Mouse (Mus musculus) stomach, embryonic 16.5 days (tissue): ENCODE results near the gene Commd3. TPM values are rescaled to one million over a fixed set of nuclear protein-coding genes. Genes with fewer than 3 reads are reported as not detected.
A peak's percentile ranks its signal among the peaks of the same experiment; 100 is the strongest.

Experiments
- ATAC-seq: fragments of 200-750 bp; cut with Nextera tagmentation; 2 replicates; pipeline ENCODE4 v1.8.0; 2017; ENCODE audit warnings: moderate number of reproducible peaks, moderate TSS enrichment; ENCODE audit not compliant: insufficient read depth, low FRiP score
- H3K27ac ChIP-seq: fragments of 300-500 bp; sonication (generic); 2 replicates; pipeline ENCODE4 v1.5.1; 2014; ENCODE audit warnings: low read length
- H3K27me3 ChIP-seq: fragments of 300-500 bp; sonication (generic); 2 replicates; pipeline ENCODE4 v1.6.1; 2014; ENCODE audit warnings: low read length, control low read depth, mixed read lengths; ENCODE audit not compliant: control insufficient read depth, insufficient read depth
- H3K36me3 ChIP-seq: fragments of 300-500 bp; sonication (generic); 2 replicates; pipeline ENCODE4 v1.6.1; 2014; ENCODE audit warnings: low read length; ENCODE audit not compliant: control insufficient read depth, insufficient read depth
- H3K4me1 ChIP-seq: fragments of 300-500 bp; sonication (generic); 2 replicates; pipeline ENCODE4 v1.6.1; 2014; ENCODE audit warnings: low read length, control low read depth, mixed read lengths; ENCODE audit not compliant: control insufficient read depth, insufficient read depth
- H3K4me2 ChIP-seq: fragments of 300-500 bp; sonication (generic); 2 replicates; pipeline ENCODE4 v1.6.1; 2014; ENCODE audit warnings: low read depth, low read length, mixed read lengths
- H3K4me3 ChIP-seq: fragments of 300-500 bp; sonication (generic); replicated peaks from 2 replicates; pipeline ENCODE4 v1.5.1; 2014; ENCODE audit warnings: mild to moderate bottlenecking, low read length
- H3K9ac ChIP-seq: fragments of 300-500 bp; sonication (generic); 2 replicates; pipeline ENCODE4 v1.6.1; 2014; ENCODE audit warnings: low read length
- H3K9me3 ChIP-seq: fragments of 300-500 bp; sonication (generic); replicated peaks from 2 replicates; pipeline ENCODE4 v1.6.1; 2016; ENCODE audit warnings: low read length, control low read depth; ENCODE audit not compliant: control insufficient read depth
- WGBS: fragments of 180-500 bp; shearing (Covaris S2); extraction: QIAGEN DNeasy Blood & Tissue Kit; methylation state at CpG from one replicate; pipeline ENCODE4 v1.1.7; 2014; 5-methylcytosine and 5-hydroxymethylcytosine counted together
- polyA plus RNA-seq: library from polyadenylated mRNA; unstranded; fragments of >200 nt; fragmentation: Nextera tagmentation; extraction: Ambion mirVana; gene quantifications from 2 replicates; pipeline ENCODE4 v1.2.1, GENCODE M21; 2015

Gene Commd3
- polyA plus RNA-seq, 1 experiment from 2014 or later, result 214 TPM

DNA sequence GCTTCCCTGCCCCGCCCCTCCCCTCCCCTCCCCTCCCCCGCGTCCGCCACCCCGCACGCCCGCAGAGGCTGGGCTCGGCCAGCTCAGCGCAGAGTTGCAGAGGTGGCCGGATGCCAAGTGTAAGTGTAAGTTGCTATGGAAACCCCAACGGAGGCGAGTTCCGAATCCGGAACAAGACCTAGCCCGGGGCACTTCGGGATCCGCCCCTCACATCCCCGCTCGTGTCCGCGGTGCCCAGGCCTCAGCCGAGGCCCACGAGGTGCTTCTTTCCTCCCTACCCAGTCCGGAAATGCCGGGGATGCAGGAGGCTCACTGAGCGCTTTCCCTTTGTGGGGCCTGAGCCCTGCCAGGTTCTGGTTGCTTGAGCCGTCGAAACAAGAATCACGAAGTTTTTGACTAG, 8.8 kb downstream of the Commd3 start:
- Histone ChIP-seq H3K36me3 (peaks cover 7% of the 10 kb centered on the region; the same call in 1 of the 2 replicates), H3K4me1 (peaks cover 16% of the 10 kb centered on the region), H3K9me3 (no peaks in the 10 kb centered on the region), H3K4me2 (peak overlapping the region; percentile 80), H3K9ac (peak overlapping the region; percentile 57), H3K27ac (no peak overlapping the region), H3K27me3 (no peaks in the 10 kb centered on the region), H3K4me3 (peak overlapping the region; percentile 46)
- 8% methylated on average over 26 of the region's 29 CpGs for WGBS
- ATAC-seq, result no peak

DNA sequence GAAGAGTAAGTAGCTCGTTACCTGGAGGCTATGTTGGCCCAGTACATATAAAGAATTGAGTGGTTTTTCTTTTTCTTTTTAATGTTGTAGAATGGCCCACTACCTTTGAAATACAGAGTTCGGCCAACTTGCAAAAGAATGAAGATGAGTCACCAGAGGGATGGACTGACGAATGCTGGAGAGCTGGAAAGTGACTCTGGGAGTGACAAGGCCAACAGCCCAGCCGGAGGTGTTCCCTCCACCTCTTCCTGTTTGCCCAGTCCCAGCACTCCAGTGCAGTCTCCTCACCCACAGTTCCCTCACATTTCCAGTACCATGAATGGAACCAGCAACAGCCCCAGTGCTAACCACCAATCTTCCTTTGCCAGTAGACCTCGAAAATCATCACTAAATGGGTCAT, 11.9 kb downstream of the Commd3 start:
- WGBS, result 78% methylated on average over 5 of the region's 5 CpGs
- peaks cover 15% of the 10 kb centered on the region for H3K4me1 ChIP-seq
- no peaks in the 10 kb centered on the region for H3K9me3 ChIP-seq
- peaks cover 19% of the 10 kb centered on the region for H3K27me3 ChIP-seq
- H3K4me3 ChIP-seq, result no peak overlapping the region
- no peak for ATAC-seq
- H3K27ac ChIP-seq, result no peak overlapping the region
- peaks cover 7% of the 10 kb centered on the region; the same call in 1 of the 2 replicates for H3K36me3 ChIP-seq
- no peak overlapping the region for H3K4me2 ChIP-seq
- no peak overlapping the region for H3K9ac ChIP-seq

DNA sequence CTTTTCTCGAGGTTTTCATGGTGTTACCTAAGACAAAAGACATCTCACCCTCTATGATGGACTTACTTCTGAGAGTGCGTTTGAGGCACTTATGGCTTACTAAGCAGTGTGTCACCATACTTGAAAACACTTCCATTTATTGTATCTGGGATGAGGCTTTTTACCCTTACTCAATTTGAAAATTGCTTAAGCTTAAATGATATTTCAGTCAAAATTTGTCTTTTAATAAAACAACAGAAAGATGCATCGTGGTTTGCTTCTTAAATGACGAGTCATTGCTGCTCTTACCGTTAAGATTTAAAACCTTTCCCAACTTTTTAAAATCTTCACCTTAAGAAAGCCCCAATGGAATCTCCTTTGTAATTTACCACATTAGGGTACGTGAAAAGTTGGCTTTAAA, 14.2 kb downstream of the Commd3 start:
- Histone ChIP-seq H3K4me3 (no peak overlapping the region), H3K9me3 (no peaks in the 10 kb centered on the region), H3K4me1 (peaks cover 18% of the 10 kb centered on the region), H3K4me2 (no peak overlapping the region), H3K27me3 (peaks cover 34% of the 10 kb centered on the region), H3K36me3 (peaks cover 7% of the 10 kb centered on the region; the same call in 1 of the 2 replicates), H3K27ac (no peak overlapping the region), H3K9ac (no peak overlapping the region)
- no peak for ATAC-seq
- 74% methylated on average over 6 of the region's 6 CpGs for WGBS

- no peak overlapping the region for H3K4me2 ChIP-seq
- H3K9me3 ChIP-seq, result no peaks in the 10 kb centered on the region
- H3K9ac ChIP-seq, result no peak overlapping the region
- H3K27ac ChIP-seq, result no peak overlapping the region
- H3K27me3 ChIP-seq, result peaks cover 37% of the 10 kb centered on the region
- ATAC-seq, result no peak
- WGBS, result 66% methylated on average over 8 of the region's 8 CpGs
- H3K4me3 ChIP-seq, result no peak overlapping the region
- H3K4me1 ChIP-seq, result peaks cover 18% of the 10 kb centered on the region
- peaks cover 7% of the 10 kb centered on the region; the same call in 1 of the 2 replicates for H3K36me3 ChIP-seq
These were observed 14.8 kb downstream of the Commd3 start for GRCm38 (mm10) chr2:18686826-18687519.

DNA sequence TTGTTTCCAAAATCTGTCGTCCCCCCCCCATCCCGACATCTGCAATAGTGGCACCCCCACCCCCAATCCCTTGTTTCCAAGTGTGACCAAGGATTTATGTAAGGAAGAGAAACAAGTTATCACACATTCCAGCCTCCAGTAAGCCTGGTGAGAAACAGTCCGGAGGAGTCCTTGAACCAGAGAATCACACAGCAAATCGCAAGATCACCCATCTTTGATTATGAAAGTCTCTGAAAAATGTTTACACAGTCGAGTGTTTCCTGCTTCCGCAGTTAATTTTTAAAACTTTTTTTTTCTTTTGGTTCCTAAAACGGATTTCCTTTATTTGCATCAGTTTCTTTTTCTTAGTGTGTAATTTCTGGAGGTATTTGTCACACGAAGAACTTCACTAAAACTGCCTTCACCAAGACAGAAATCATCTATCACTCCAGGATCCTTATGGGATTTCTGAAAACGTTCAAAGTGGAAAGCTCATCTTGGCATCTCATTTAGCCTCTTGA, 15.5 kb downstream of the Commd3 start:
- Histone ChIP-seq H3K4me3 (no peak overlapping the region), H3K27me3 (peaks cover 41% of the 10 kb centered on the region)
- WGBS, result 20% methylated on average over 9 of the region's 9 CpGs

GRCm38 (mm10) chr2:18688286-18688685, 16.1 kb downstream of the Commd3 start:
- 20% methylated on average over 6 of the region's 6 CpGs for WGBS
- Histone ChIP-seq H3K4me2 (peak overlapping the region; percentile 86), H3K9ac (no peak overlapping the region), H3K4me1 (peaks cover 18% of the 10 kb centered on the region), H3K36me3 (peaks cover 7% of the 10 kb centered on the region; the same call in 1 of the 2 replicates), H3K9me3 (no peaks in the 10 kb centered on the region), H3K4me3 (peak overlapping the region; percentile 52), H3K27ac (no peak overlapping the region), H3K27me3 (peaks cover 41% of the 10 kb centered on the region)
- no peak for ATAC-seq

More for the DNA sequence above, 15.5 kb downstream of the Commd3 start:
- H3K9ac ChIP-seq, result no peak overlapping the region
- H3K27ac ChIP-seq, result no peak overlapping the region
- peaks cover 7% of the 10 kb centered on the region; the same call in 1 of the 2 replicates for H3K36me3 ChIP-seq
- H3K4me1 ChIP-seq, result peaks cover 18% of the 10 kb centered on the region
- no peak for ATAC-seq
- no peak overlapping the region for H3K4me2 ChIP-seq
- H3K9me3 ChIP-seq, result no peaks in the 10 kb centered on the region

DNA sequence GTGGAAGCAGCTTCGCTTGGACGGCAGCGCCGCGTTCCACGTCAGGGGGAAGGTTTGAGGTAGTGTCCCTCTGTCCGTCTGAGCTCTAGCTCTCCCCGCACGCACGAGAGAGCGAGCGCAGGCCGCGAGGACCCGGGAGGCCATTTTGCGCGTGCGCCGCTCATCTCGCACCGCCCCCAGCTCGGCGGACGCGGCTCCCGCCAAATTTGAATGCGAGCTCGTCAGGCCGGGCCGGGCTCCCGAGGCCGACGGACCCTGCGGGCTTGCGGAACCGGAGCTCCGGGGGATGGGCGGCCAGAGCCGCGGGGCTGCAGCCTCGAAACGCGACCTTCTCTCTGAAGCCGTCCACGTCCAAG, 16.5 kb downstream of the Commd3 start:
- H3K9me3 ChIP-seq, result no peaks in the 10 kb centered on the region
- peaks cover 41% of the 10 kb centered on the region for H3K27me3 ChIP-seq
- peak overlapping the region; percentile 66; the same call in 1 of the 2 replicates for H3K9ac ChIP-seq
- peaks cover 7% of the 10 kb centered on the region; the same call in 1 of the 2 replicates for H3K36me3 ChIP-seq
- peak overlapping the region; percentile 52 for H3K4me3 ChIP-seq
- peaks cover 18% of the 10 kb centered on the region for H3K4me1 ChIP-seq
- WGBS, result 2% methylated on average over 45 of the region's 45 CpGs
- no peak overlapping the region for H3K27ac ChIP-seq
- peak; percentile 63; the same call in 1 of the 2 replicates for ATAC-seq
- peak overlapping the region; percentile 86 for H3K4me2 ChIP-seq

DNA sequence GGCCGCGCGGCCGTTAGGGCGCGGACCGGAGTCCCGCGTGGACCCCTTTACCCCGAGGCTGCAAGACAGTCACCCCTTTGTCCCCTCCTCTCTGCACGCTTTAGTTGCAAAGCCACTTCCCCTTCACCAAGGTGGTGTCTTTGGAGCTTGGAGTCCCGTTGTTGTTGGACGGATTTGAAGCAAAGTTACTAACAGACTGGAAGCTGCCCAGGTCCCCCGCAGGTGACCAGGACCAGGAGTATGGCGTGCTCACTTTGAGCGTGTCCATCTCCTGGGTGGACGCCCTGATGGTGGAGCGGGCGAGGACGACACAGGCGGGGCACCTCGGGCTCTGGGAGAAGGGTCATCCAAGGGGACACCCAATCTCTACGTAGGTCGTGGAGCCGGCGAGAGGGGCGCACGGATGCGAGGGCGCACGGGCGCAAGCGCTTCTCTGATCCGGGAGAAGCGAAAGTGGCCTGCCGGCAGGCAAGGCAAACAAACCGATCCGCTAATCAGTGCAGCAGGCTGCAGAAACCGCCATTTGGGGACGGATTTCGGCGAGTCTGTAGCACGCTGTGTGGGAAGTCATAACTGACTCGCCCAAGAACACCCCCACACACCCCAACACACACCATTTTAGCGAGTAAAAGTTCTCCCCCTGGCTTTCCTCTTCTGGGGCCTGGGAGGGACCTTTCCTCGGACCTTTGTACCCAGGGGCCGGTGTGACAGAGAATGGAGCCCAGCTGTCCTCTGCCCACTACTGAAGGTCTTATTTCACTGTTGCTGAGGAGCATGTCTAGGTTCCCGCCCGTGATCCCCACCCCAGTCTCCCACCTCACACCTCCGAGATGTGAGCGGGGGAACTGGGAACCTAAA, 17.1 kb downstream of the Commd3 start:
- H3K9me3 ChIP-seq, result no peaks in the 10 kb centered on the region
- H3K36me3 ChIP-seq, result 0 out of 2 replicates have a peak, but pooled peaks cover 2% of the 10 kb centered on the region
- H3K9ac ChIP-seq, result peak overlapping the region; percentile 66
- peak overlapping the region; percentile 52 for H3K4me3 ChIP-seq
- WGBS, result under 1% methylated on average over 51 of the region's 51 CpGs
- H3K4me1 ChIP-seq, result peaks cover 18% of the 10 kb centered on the region
- peak overlapping the region; percentile 86 for H3K4me2 ChIP-seq
- no peak overlapping the region for H3K27ac ChIP-seq
- peak; percentile 18; the same call in 1 of the 2 replicates for ATAC-seq
- peaks cover 41% of the 10 kb centered on the region for H3K27me3 ChIP-seq
